Mouse (Mus musculus) layer of hippocampus, postnatal 25 days (tissue): ENCODE data around the gene Tfap2a. TPM values are rescaled to one million over a fixed set of nuclear protein-coding genes. Genes with fewer than 3 reads are reported as not detected.

Experiments
- DNase-seq, 2 experiments: peaks; one replicate each; pipeline ENCODE4 v3.0.0; 2022; ENCODE audit warnings: mixed read lengths in 2 of 2, low spot score in 1 of 2; ENCODE audit errors: extremely low spot score in 1 of 2
- total RNA-seq, 2 experiments: library from RNA; stranded (reverse); gene quantifications; 2 replicates each; pipeline ENCODE4 v1.2.3; 2021

Tfap2a gene
- total RNA-seq, 2 experiments from 2014 or later: 0.09 to 0.52 TPM

GRCm38 (mm10) chr13:40676730-40677129 is 61.4 kb downstream of the Tfap2a start:
- no peak for DNase-seq

Other genes with a start within 250 kb of the Tfap2a start
- gene Gcnt2, start 121.4 kb upstream of the Tfap2a start, total RNA-seq: 10 to 100 TPM; 17.0 to 17.5 TPM